14 mouse cellular contexts compared by ENCODE assay signal in genomic region chr19:21629030-21629429, GRCm38 (mm10).
"Had no signal": no experiment of that assay in that cellular context is flagged by ENCODE, and none has a peak within 500 bp of the region (broad histone marks: within the 10 kb centered on the region; RNA-seq: fewer than 3 reads in every experiment).

No protein-coding gene starts in this region.

- H3K27me3 ChIP-seq: intestine, embryonic 15.5 days; liver, embryonic 13.5 days had no signal

- H3K4me3 ChIP-seq: intestine, embryonic 15.5 days; liver, embryonic 13.5 days had no signal

- H3K9ac ChIP-seq: intestine, embryonic 15.5 days; liver, embryonic 13.5 days had no signal

- H3K4me2 ChIP-seq: intestine, embryonic 15.5 days; liver, embryonic 13.5 days; midbrain, embryonic 11.5 days had no signal

- H3K4me1 ChIP-seq: intestine, embryonic 15.5 days had no signal

- H3K27ac ChIP-seq: intestine, embryonic 15.5 days; liver, embryonic 13.5 days; stomach, postnatal 0 days had no signal

- DNase-seq: kidney, adult 11 months; kidney, adult 8-10 months; kidney, postnatal 25 days; liver, embryonic 13.5 days; lung, adult 2 months; lung, postnatal 14 days; midbrain, embryonic 14.5 days; right cerebral cortex, postnatal 14 days; right cerebral cortex, postnatal 4 days; thymus, adult 2 months; thymus, postnatal 25 days had no signal

- H3K36me3 ChIP-seq: intestine, embryonic 15.5 days; liver, embryonic 13.5 days had no signal

- H3K9me3 ChIP-seq: intestine, embryonic 15.5 days; liver, embryonic 13.5 days had no signal
